Mouse (Mus musculus): ENCODE data around the gene Aplnr.

Aplnr gene

DNA sequence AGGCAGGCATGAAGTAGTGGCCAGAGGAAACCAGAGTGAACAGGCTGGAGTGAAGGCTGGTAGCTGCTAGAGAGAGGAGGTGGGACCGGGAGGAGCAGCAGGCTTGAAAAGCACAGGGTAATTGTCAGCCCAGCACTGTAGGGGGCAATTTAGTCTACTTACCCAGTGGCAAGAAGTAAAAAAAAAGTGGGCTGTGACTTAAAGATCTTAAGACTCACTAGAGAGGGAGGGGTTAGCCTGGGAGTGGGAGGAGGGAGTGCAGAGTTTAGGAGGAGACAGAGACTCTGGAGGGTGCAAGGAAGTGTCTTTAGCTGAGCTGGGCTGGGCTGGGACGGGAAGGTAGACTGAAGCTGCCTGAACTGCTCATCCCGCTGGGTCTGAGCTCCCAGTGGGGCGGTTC, at the start of gene Aplnr:
Aplnr (plus strand) TSS at position 137 of the 400 bp plus-strand sequence.
- POLR2A ChIA-PET = interaction anchor here in 1 of 4 experiments (0.9 kb wide), 1 partner anchor 11 kb away, joined by 3 read pairs; no protein-coding TSS in a partner anchor
- CTCF ChIA-PET = interaction anchor here in 2 of 4 experiments (1.1 to 1.8 kb wide), 4 partner anchors 12 to 110 kb away, joined by 4 to 9 read pairs (median 4); no protein-coding TSS in a partner anchor

DNA sequence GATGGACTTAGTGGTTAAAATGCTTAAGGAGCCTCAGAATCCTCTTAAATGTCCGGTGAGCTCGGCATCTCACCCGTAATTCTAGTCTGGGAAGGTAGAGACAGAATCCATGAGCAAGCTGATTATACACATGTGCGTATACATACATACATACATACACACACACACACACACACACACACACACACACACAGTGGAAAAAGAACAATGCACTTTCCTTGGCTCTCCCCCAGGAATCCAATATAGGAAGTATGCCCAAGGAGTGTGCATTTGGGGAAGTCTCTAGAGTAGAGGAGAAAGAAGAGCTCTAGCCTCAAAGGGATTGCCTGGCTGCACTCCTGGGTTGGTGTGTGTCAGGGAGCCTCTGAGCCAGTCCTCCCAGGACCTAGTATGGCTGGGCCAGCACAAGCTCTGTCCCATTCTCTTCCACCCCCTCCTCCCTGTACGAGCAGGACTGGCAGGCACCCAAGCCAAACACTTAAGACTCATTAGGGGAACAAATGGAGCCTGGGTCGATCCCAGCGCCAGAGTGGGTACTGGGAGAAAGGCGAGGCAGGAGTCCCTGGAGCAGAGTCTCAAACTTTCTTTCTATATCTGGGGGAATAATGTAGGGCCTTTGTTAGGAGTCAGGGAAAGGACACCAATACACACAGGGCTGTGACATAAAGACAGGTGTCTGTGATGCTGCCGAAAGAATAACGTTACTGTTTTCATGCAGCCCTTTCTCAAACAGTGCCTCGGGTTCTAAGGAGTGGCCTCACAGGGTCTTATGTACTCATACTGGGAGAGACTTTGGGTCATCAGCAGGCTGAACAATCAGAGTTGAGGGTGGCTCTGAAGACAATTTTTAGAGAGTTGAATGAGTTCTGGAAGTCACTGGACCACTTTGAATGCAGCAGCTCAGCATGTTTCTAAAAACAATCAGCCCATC, 47.0 kb upstream of the Aplnr start:
- CTCF ChIA-PET = interaction anchor here in 2 of 4 experiments (0.5 to 0.6 kb wide), 2 partner anchors 34 to 200 kb away, joined by 3 to 7 read pairs; no protein-coding TSS in a partner anchor
- POLR2A ChIA-PET = interaction anchor here in 2 of 4 experiments (0.7 kb wide), 2 partner anchors 43 to 211 kb away, joined by 3 to 4 read pairs; no protein-coding TSS in a partner anchor

DNA sequence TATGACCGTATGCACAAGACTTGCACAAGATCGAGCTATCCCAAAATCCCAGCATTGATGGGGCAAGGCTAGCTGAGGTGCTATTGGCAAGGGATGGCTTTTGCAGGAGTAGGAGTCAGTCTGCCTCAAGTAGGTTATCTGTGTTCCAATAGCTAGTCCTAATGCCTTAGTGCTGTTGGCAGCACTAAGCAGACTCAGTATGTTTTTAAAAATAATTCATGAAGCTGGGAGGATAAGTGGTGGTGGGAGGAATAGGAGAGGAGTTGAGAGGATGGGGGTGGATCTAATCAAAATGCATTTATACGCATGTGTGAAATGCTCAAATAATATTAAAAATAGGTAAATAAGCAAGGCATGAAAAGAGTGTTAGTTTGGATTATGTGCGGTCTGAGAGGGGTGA, 44.7 kb upstream of the Aplnr start:
- CTCF ChIA-PET = no interaction called here
- POLR2A ChIA-PET = interaction anchor here in 2 of 4 experiments (0.5 to 1.3 kb wide), 3 partner anchors 14 to 303 kb away, joined by 3 to 4 read pairs (median 4); no protein-coding TSS in a partner anchor

DNA sequence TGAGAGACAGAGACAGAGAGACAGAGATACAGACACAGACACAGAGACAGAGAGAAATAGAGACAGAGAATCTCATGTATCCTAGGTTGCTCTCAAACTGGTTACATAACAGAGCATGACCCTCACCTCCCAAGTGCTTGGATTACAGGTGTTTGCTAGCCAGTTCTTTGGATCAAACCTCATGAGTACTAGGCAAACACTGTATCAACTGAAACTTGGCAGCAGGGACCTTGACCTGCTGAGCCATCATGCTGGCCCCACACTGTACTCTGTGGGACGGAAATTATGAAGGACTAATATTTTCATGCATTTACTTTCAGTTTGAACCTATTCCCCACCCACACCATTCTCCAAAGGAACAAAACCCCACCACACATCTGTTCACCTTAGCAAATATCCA, 42.6 kb upstream of the Aplnr start:
- ChIA-PET CTCF (no interaction called here), POLR2A (no interaction called here)

DNA sequence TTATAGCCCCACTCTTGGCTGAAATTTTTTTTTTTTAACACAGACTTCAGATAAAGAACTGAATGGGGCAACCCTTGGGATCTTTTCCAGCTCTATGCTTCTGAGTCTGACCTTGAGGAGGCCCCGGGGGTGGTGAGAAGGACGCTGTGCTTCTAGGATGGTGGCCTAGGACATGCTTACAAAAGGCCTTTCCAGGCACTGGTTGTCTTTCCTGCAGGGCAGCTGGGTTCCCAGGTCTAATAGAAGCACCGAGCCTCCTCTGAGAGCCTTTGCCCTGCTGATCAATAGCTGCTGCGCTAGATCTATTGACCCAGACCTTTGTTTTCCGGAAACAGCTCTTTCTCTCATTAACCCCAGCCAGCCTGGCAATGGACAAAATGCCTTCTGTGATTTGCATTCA, 40.1 kb upstream of the Aplnr start:
- POLR2A ChIA-PET = interaction anchor here in 1 of 4 experiments (0.8 kb wide), 1 partner anchor 24 kb away, joined by 3 read pairs; no protein-coding TSS in a partner anchor
- CTCF ChIA-PET = interaction anchor here in 1 of 4 experiments (0.7 kb wide), 1 partner anchor 44 kb away, joined by 6 read pairs; no protein-coding TSS in a partner anchor

DNA sequence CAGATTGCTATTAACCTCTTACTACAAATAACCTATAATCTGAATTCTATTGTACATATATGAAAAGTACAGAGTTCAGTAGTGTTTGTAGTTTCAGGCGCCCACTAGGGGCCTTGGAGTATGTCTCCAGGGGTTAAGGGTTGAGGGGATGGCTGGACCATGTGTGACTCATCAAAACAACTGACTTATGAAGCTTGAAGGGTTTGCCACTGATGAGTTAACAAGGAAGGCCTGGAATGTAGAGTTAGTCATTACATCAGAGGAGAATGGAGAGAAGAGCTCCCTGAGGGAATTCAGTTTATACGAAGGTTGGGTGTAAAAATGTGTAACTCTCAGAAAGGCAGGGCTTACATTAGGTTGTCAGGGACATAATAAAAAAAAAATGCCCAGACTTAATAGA, 38.0 kb upstream of the Aplnr start:
- CTCF ChIA-PET = no interaction called here

DNA sequence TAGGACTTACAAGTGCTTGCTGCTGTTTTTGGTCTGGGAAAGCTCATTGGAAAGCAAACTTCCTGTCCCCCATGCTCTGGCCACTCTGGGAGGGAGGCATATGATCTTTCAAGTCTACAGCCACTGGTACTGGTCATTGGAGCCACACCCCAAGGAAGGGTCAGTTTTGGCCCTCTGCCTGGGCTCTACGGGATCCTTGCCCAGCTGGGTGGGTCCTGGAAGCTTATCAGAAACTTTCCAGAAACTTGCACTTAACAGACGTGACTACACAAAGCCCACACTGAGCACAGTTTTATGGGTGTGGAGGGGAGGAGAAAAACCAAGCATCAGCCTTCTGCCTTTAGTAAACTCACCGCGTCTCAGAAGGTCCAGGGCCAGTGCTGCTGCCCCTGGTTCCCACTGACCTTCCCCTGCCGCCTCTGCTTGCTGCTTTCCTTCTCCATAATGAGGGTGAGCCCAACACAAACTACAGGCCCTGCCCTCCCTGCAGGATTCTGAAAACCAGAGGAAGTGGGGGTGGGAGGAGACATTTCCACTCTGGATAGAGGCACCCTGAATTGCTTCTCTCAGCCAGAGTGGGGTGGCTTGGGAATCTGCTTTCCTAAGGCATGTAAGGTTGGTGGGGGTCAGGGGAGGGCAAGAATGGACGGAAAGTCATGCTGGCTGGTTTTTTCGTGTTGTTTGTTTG, 37.1 kb upstream of the Aplnr start:
- CTCF ChIA-PET = no interaction called here
- POLR2A ChIA-PET = interaction anchor here in 1 of 4 experiments (1.1 kb wide), 1 partner anchor 31 kb away, joined by 4 read pairs; no protein-coding TSS in a partner anchor

More for the DNA sequence above, 38.0 kb upstream of the Aplnr start:
- POLR2A ChIA-PET = interaction anchor here in 1 of 4 experiments (1.1 kb wide), 1 partner anchor 30 kb away, joined by 4 read pairs; no protein-coding TSS in a partner anchor

DNA sequence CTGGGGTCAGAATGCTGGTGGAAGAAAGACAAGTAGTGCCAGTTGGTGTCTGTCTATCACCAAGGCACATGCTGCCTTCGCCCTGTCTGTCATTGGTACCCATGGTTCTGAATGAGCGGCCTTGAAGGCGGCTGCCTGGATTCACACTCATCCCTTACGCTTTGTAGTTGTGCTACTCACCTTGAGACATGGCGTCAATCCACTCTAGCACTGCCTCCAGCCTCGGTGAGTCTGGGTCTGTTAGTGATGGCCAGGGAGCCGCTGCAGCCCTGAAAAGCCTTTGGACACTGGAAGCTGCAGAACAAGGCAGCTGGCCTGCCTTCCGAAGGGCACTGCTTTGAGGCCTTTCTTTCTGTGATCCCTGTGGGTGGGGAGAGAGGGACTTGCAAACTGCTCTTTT, 32.8 kb upstream of the Aplnr start:
- ChIA-PET POLR2A (interaction anchor here in 1 of 4 experiments (0.6 kb wide), 1 partner anchor 61 kb away, joined by 4 read pairs; no protein-coding TSS in a partner anchor), CTCF (no interaction called here)

DNA sequence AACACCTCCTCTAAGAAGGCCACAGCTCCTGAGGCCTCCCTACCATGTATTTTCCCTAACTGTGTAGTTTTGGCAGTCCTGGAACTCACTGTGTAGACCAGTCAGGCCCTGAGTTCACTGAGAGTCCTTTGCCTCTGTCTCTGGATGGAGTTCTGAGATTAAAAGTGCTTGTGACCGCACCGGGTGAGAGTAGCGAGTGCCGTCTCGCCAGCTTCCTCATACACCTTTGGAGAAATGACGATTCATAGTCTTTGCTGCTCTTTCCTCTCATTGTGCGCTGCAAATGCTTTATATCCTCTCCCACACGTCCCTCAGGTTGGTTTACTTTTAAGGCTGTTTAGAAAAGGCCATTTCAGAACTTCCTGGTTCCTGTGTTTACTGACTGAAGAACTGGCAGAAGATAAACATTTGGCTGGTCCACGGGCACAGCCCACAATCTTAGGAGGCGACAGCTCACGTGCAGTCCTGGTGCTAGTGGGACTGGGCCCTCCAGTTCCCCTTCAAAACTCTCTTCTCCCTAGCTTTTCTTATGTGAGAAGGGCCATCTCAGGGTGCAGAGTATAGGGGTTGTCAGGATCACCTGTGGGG, 30.5 kb upstream of the Aplnr start:
- POLR2A ChIA-PET = interaction anchor here in 1 of 4 experiments (1.0 kb wide), 1 partner anchor 59 kb away, joined by 3 read pairs; no protein-coding TSS in a partner anchor
- CTCF ChIA-PET = no interaction called here

DNA sequence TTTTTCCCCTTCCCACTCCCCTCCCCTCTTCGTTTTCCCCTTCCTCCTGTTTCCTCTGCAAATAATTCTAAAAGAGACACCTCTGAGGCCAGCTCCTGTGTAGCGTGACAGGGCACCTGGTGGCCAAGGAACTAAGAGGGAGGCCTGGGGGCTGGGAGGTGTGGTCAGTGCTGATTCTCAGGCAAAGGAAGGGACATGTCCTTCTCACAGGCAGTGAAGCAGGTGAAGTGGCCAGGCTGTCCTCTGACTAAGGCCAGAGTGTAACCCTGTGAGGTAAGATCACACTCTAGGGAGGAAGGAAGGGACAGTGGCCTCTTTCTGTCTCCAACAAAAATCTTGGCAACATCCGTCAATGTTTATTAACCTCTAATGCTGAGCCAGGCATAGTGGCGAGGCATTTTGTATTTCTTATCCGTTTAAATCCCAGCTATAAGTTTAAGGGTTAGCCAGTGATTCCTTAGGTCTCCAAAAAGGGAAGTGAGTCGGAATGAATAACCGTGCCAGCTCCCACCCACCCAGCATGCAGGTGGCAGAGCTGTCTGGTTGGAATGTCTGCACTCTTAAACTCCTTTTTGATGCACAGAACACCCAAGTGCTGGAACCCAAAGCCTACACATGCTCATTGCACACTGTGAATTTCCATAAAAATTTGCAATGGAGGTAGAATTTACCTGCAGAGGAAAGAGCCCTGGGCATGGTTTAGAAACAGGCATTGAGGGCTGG, 29.8 kb upstream of the Aplnr start:
- ChIA-PET POLR2A (no interaction called here), CTCF (no interaction called here)

DNA sequence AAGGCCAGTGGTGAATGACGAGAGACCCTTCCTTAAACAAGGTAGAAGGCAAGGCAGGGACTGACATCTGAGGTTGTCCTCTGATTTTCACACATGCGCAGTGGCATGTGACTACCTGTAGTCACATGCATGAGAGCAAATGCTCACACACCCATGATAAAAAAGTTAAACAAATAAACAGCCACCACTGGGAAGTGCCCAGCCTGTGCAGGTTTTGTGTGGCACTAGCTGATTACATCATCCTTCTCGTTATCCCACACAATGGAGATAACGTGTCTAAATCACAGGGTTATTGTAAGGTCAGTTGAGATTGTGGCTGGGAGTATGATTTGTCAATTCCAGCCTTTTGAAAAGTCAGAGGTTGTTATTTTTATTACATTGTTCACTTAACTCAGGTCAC, 29.1 kb upstream of the Aplnr start:
- ChIA-PET CTCF (no interaction called here), POLR2A (no interaction called here)

DNA sequence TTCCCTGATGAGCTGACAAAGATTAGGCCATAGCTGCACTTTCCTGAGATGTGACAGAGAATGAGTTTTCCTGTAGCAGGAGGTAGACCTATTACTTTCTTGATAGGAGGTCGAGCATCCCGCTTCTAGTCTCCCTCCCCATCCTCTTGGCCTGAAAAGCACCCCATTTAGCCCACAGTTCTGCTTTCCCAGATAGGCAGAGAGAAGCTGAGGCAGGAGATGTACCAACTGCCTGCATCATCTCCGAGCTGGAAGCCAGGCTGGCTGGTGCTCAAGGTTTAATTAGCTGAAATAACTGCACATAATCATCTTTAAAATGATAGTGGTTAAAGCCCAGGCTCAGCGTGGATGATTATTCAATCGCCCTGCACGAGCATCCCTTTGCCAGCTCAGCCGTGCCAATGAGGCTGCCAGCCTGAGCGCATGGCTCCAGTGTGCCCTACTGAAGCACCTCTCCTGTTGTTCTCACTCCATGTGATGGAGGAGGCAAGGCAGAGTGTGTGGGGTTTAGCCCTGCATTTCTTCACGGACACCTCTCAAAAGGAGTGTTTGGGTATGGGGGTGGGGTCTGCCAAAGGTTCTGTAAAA, 25.6 kb upstream of the Aplnr start:
- ChIA-PET POLR2A (no interaction called here), CTCF (interaction anchor here in 1 of 4 experiments (0.8 kb wide), 1 partner anchor 15 kb away, joined by 3 read pairs; no protein-coding TSS in a partner anchor)

DNA sequence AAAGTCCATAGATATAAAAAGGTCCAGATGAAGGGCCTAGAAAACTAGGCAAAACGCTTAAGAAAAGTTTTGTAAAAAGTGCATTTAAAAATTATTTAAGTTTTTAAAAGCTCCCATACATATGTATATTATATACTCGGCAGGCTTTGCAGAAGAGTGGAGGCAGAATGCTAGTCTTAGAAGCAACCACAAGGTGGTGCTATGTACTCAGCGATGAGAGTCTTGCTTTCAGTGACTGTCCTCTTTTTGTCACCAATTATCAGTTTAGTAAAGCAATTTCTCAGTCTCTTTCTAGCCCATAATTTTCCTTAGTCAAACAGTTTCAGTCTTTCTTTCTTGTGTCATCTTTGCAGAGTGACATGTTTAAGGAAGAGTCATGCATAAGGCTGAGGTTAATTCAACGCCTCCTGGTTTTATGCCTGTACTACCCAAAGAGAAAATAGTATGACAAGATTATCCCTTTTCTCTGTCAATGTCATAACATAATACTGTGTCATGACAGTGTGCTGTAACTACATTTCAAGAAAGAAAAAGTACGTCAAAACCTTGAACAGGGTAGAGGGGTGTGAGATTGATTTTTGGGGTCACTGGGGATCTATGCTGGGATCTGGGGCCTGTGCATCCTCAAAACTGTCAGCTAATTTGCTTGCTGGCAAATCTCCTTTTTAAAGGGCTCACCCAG, 12.7 kb upstream of the Aplnr start:
- POLR2A ChIA-PET = no interaction called here
- CTCF ChIA-PET = interaction anchor here (0.5 to 11.5 kb wide), 20 partner anchors 9 to 438 kb away, joined by 3 to 99 read pairs (median 4); partner anchors contain the start of gene Aplnr (in 1 of the 4)

DNA sequence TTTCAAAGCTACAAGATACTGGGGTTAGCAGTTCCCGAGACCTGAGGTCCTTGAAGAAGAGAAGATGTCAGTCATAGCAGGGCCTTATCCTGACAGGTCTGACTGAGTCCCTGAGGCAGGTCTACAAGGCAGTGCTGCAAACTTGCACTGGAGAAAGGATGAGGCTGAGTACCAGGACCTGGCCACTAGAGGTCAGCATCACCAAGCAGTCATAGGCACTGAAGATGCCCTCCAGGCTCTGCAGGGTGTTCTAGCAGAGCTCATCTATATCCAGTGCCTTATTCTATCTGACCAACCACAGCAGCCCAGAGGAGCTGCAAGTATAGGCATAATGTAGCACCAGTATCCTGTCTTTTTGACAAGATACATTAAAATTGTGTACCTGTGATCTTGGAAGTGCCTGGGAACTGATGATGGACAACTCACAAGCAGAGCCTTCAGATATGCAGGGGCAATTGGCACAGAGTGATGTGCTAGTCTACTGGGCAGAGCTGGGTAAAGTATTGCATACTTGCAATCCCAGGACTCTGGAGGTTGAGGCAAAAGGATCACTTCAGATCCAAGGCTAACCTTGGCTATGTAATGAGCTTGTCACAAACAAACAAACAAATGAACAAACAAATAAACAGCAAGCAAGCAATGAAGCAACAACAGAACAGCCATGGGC, 12.0 kb upstream of the Aplnr start:
- ChIA-PET POLR2A (interaction anchor here in 1 of 4 experiments (0.5 kb wide), 1 partner anchor 41 kb away, joined by 3 read pairs; no protein-coding TSS in a partner anchor), CTCF (interaction anchor here (0.5 to 11.5 kb wide), 23 partner anchors 8 to 437 kb away, joined by 3 to 99 read pairs (median 4); partner anchors contain the start of gene Aplnr (in 2 of the 4))

DNA sequence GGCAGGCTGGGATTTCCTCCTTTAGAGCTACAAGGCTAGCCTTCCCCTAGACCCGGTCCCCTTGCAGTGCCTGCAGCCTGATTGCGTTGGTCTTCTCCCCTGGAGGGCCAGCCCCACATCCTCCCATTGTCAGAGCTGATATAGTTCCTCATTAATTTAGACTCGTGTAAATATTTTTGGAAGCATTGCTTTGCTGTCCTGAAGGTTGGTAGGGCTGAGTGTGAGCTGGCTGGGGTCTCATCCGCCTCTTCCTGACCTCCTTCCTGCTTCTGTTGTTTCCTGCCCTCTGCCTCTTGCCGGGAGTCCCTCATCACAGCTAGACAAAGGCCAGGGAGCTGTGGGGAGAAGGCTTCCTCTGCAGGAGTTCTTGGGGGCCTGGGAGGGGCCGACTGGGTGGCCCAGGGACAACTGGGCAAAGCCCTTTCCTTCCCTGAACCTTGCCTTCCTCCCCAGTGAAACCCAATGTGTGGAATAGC, 6.5 kb upstream of the Aplnr start:
- POLR2A ChIA-PET = interaction anchor here in 1 of 4 experiments (0.5 kb wide), 1 partner anchor 471 kb away, joined by 3 read pairs; no protein-coding TSS in a partner anchor
- CTCF ChIA-PET = interaction anchor here in 2 of 4 experiments (0.9 to 11.5 kb wide), 3 partner anchors 117 kb away, joined by 3 to 99 read pairs (median 7); no protein-coding TSS in a partner anchor

DNA sequence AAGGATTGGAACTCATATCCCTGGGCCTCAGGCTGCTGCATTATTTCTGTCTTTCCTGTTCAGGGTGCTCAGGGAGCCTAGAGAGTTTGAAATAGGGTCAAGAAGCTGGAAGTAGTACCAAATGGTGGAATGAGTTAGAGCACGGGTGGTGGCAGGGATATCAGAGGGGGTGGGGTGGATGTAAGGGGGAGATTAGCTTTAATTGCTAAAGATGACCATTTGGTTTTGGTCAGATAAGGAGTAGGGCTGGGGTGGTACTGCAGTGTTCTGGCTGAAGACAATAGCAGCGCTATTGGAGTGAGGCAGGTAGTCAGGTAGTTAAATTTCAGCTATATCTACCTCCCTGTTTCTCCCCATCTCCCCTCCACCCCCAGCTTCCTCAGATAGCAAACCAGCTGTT, 4.8 kb upstream of the Aplnr start:
- POLR2A ChIA-PET = no interaction called here
- CTCF ChIA-PET = interaction anchor here in 1 of 4 experiments (11.5 kb wide), 1 partner anchor 115 kb away, joined by 99 read pairs; no protein-coding TSS in a partner anchor

Data from embryonic stem cell, embryonic (primary cell).